Mouse (Mus musculus): ENCODE measurements at regions not wholly inside any gene's neighbourhood (a gene's known extent, or its start where the extent isn't known, plus 50 kb on each side); places are given as distances from the start of the nearest gene placed in this dataset.

DNA sequence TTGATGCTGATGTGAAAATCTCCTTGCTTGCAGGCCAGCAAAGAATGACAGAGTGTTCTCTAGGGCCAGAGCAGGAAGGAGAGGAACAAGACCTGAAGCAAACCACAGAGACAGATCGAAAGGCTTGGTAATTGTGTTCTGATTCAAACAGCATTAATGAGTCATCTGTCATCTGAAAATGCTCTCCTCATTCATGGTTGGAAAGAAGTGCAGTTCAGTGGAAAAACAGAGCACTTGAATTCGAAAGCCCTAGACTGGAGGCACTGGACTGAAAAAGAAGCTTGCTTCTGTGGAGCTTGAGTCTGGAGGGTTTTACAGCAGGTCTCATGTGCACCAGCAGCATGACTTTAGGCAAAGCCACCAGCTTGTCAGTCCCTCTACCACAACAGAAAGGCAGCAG lies 374.3 kb upstream of the B430305J03Rik start:
- Histone ChIP-seq H3K27ac (replicated peaks) (no peak overlapping the region), H3K4me1 (replicated peaks) (no peaks in the 10 kb centered on the region), H3K36me3 (no peaks in the 10 kb centered on the region), H3K9ac (no peak overlapping the region), H3K27me3 (no peaks in the 10 kb centered on the region), H3K4me3 (no peak overlapping the region), H3K4me2 (no peak overlapping the region), H3K9me3 (no peaks in the 10 kb centered on the region)
- ATAC-seq (ENCODE audit: low FRiP score, low read depth), result no peak
- WGBS, result 42% methylated on average over 2 of the region's 2 CpGs

DNA sequence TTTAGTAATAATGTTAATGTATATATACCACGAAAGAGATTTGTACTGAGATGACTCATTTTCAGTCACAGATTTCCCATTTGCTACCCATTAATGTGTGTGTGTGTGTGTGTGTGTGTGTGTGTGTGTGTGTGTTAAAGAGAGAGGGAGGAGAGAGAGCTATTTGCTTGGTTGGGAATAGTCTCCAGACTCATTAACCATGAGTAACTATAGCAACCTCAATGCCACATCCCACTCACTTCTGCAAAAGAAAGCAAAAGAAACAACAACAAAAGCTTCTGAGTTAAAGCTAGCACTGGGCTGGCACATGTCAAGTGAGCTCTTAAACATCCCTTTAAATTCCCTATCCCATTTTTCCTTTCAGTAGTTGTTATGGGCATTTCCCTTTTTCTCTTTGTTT lies 372.8 kb upstream of the B430305J03Rik start:
- no peaks in the 10 kb centered on the region for H3K27me3 ChIP-seq
- H3K27ac ChIP-seq (replicated peaks), result no peak overlapping the region
- H3K4me3 ChIP-seq, result no peak overlapping the region
- 58% methylated on average over 1 of the region's 1 CpGs for WGBS
- ATAC-seq (ENCODE audit: low FRiP score, low read depth), result peak; percentile 30; the same call in 1 of the 2 replicates
- no peaks in the 10 kb centered on the region for H3K9me3 ChIP-seq
- H3K4me1 ChIP-seq (replicated peaks), result no peaks in the 10 kb centered on the region
- no peaks in the 10 kb centered on the region for H3K36me3 ChIP-seq
- H3K4me2 ChIP-seq, result no peak overlapping the region
- no peak overlapping the region for H3K9ac ChIP-seq

DNA sequence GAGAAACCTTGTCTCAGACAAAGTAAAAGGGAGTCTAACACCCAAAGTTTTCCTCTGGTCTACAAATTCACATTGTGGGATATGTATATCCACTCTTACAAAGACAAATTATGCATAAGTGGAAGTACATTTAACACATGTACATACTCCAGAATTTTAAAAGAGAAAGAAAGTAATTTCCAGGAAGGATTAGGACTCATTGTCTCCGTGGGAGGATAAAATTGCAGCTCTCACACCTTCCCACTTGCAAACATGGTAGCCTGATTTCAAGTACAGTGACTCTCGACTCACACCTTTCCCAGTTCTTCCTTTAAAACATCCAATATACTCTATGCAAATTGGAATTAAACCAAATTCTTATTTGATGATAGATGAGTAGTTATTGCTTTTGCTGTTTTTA lies 351.0 kb upstream of the B430305J03Rik start:
- no peak overlapping the region for H3K27ac ChIP-seq (replicated peaks)
- H3K4me2 ChIP-seq, result no peak overlapping the region
- H3K4me3 ChIP-seq, result no peak overlapping the region
- H3K4me1 ChIP-seq (replicated peaks), result no peaks in the 10 kb centered on the region
- WGBS, result 77% methylated on average over 2 of the region's 2 CpGs
- no peaks in the 10 kb centered on the region for H3K36me3 ChIP-seq
- H3K27me3 ChIP-seq, result no peaks in the 10 kb centered on the region
- H3K9ac ChIP-seq, result no peak overlapping the region
- H3K9me3 ChIP-seq, result no peaks in the 10 kb centered on the region
- no peak for ATAC-seq (ENCODE audit: low FRiP score, low read depth)

DNA sequence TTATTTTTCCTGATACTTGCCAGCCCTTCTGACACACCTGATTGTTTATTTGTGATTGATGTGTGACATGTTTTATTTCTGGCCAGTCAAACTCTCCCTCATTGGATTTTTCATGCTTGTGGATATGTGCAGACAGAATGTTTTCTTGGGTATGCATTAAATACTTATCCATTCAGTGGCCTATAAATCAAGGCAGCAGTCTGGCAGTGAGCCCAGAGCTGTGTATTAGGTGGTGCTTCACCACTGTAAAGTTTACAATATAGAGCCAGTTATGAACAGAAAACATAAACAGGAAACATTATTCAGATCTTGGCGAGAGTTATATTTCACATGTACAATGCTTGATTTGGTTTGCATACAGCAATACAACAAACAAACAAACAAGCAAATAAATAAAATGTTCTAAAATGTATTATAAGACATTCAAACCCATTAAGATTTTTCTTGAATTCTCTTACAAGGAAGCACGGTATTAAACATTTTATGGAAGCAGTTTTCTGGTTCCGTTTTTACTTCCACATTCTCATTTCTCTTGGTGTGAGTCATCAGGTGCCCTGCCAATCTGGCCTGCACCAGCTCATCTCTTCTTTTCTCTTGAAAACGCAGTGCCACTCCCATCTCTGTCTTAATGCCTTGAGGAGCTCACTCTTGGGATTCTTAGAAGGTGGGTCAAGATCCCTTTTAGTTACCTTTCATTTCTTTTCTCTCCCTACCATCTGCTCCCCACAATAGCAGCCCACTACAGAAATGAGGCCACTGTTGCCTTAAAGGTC lies 322.4 kb upstream of the B430305J03Rik start:
- Histone ChIP-seq H3K27ac (replicated peaks) (no peak overlapping the region), H3K9me3 (no peaks in the 10 kb centered on the region), H3K4me2 (no peak overlapping the region), H3K4me3 (no peak overlapping the region), H3K36me3 (no peaks in the 10 kb centered on the region), H3K27me3 (no peaks in the 10 kb centered on the region), H3K9ac (no peak overlapping the region), H3K4me1 (replicated peaks) (no peaks in the 10 kb centered on the region)
- no peak for ATAC-seq (ENCODE audit: low FRiP score, low read depth)
- 83% methylated on average over 4 of the region's 4 CpGs for WGBS

DNA sequence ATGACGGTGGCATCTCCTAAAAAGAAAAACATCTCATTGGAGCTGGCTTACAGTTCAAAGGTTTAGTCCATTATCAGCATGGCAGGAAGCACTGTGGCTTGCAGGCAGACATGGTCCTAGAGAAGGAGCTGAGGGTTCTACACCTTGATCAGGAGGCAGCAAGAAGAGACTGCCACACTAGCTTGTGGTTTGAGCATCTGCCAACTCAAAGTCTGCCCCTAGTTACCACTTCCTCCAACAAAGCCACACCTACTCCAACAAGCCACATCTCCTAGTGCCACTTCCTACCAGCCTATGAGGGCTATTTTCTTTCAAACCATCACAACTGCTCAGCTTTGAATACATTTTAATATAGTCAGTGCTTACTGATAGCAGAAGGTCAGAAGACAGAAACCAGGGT lies 305.1 kb upstream of the B430305J03Rik start:
- no peaks in the 10 kb centered on the region for H3K9me3 ChIP-seq
- H3K4me3 ChIP-seq, result no peak overlapping the region
- no peak overlapping the region for H3K27ac ChIP-seq (replicated peaks)
- H3K36me3 ChIP-seq, result no peaks in the 10 kb centered on the region
- WGBS, result 91% methylated on average over 1 of the region's 1 CpGs
- no peaks in the 10 kb centered on the region for H3K27me3 ChIP-seq
- ATAC-seq (ENCODE audit: low FRiP score, low read depth), result no peak
- H3K9ac ChIP-seq, result no peak overlapping the region
- H3K4me2 ChIP-seq, result no peak overlapping the region
- no peaks in the 10 kb centered on the region for H3K4me1 ChIP-seq (replicated peaks)

DNA sequence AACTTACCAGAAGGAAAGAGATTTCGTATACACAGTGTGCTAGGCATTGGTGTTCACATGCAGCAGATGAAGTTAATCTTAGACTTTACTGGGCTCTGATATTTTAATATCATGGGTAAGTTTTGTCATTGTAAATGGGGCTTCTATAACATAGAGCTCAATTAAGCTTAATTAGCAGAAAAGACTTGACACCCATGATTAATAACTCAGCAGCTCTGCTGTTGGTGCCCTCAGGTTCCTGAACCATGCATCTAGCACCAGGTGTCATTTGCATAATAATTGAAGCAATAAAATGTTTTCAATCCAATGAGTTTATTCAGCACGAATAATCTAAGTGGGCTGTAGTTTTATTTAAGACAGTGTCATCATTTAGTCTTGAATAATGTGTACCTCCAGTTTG lies 290.4 kb upstream of the B430305J03Rik start:
- WGBS, result 49% methylated on average over 2 of the region's 2 CpGs
- no peak overlapping the region for H3K9ac ChIP-seq
- 0 out of 2 replicates have a peak, but pooled peaks have one; percentile 51 for ATAC-seq (ENCODE audit: low FRiP score, low read depth)

DNA sequence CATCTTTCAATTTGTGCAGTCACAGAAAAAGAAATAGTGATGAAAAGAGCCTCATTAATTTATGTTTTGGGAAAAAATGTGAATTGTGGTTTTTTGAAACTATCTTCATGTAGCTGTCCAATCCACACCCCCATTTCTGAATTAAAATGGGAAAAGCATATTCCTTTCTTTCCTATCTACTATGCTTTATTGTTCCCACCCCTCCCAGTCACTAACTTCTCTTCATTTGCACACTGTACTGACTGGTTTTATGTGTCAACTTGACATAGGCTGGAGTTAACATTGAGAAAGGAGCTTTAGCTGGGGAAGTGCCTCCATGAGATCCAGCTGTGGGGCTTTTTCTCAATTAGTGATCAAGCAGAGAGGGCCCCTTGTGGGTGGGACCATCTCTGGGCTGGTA lies 262.8 kb upstream of the B430305J03Rik start:
- H3K4me3 ChIP-seq, result no peak overlapping the region
- no peaks in the 10 kb centered on the region for H3K36me3 ChIP-seq
- H3K27ac ChIP-seq (replicated peaks), result no peak overlapping the region
- no peak overlapping the region for H3K9ac ChIP-seq
- H3K4me1 ChIP-seq (replicated peaks), result no peaks in the 10 kb centered on the region
- H3K27me3 ChIP-seq, result no peaks in the 10 kb centered on the region
- H3K4me2 ChIP-seq, result no peak overlapping the region
- H3K9me3 ChIP-seq, result no peaks in the 10 kb centered on the region
- ATAC-seq (ENCODE audit: low FRiP score, low read depth), result no peak

More for the DNA sequence above, 290.4 kb upstream of the B430305J03Rik start:
- no peaks in the 10 kb centered on the region for H3K4me1 ChIP-seq (replicated peaks)
- H3K27me3 ChIP-seq, result no peaks in the 10 kb centered on the region
- no peaks in the 10 kb centered on the region for H3K36me3 ChIP-seq
- no peak overlapping the region for H3K4me3 ChIP-seq
- H3K9me3 ChIP-seq, result no peaks in the 10 kb centered on the region
- H3K27ac ChIP-seq (replicated peaks), result no peak overlapping the region
- no peak overlapping the region for H3K4me2 ChIP-seq

DNA sequence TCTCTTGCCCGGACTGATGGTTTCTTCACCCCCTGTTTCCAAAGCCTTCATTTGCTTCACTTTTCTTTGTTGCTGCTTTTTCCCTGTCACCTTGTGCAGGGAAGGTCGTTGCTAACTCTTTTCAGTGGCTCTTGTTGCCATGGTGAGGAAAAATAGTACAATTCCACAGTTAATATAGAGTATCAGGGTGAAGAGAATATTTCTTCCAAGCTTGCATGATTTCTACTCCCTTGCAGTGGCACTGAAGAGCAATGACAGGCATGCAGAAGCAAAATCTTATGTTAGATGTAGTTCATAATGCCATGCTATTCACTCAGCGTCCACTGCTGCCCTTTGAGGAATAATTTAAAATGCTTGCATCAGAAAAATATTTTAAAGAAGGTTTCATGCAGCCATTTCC lies 262.3 kb upstream of the B430305J03Rik start:
- Histone ChIP-seq H3K9ac (no peak overlapping the region), H3K4me3 (no peak overlapping the region), H3K4me2 (no peak overlapping the region), H3K27ac (replicated peaks) (no peak overlapping the region), H3K27me3 (no peaks in the 10 kb centered on the region), H3K4me1 (replicated peaks) (no peaks in the 10 kb centered on the region), H3K9me3 (no peaks in the 10 kb centered on the region), H3K36me3 (no peaks in the 10 kb centered on the region)
- ATAC-seq (ENCODE audit: low FRiP score, low read depth), result 0 out of 2 replicates have a peak, but pooled peaks have one; percentile 59
- 32% methylated on average over 3 of the region's 3 CpGs for WGBS

DNA sequence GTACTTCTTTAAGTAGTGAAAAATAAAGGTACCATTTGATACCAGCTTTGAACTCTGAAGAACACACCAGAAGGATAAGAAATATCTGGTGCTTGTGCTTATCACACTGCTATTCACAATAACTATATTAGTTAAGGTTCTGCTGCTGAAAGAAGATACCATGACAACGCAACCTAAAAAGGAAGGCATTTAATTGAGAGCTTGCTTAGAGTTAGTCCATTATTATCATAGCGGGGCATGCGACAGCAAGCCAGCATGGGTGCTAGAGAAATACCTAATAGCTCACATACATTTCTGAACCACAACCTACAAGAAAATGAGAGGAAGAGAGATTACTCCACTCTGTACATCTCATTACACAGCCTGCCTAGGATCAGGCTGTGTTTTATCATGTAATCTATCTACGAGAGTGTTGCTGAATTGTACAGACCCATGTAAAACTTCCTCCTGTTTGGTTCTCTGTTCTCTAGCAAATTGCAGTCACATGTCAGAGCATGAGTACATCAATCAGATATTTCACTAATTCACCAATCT lies 258.3 kb upstream of the B430305J03Rik start:
- no peak overlapping the region for H3K9ac ChIP-seq
- H3K27me3 ChIP-seq, result no peaks in the 10 kb centered on the region
- H3K27ac ChIP-seq (replicated peaks), result no peak overlapping the region
- H3K4me3 ChIP-seq, result no peak overlapping the region
- 32% methylated on average over 4 of the region's 4 CpGs for WGBS
- no peaks in the 10 kb centered on the region for H3K9me3 ChIP-seq
- H3K4me1 ChIP-seq (replicated peaks), result no peaks in the 10 kb centered on the region
- H3K36me3 ChIP-seq, result no peaks in the 10 kb centered on the region
- ATAC-seq (ENCODE audit: low FRiP score, low read depth), result no peak
- no peak overlapping the region for H3K4me2 ChIP-seq

DNA sequence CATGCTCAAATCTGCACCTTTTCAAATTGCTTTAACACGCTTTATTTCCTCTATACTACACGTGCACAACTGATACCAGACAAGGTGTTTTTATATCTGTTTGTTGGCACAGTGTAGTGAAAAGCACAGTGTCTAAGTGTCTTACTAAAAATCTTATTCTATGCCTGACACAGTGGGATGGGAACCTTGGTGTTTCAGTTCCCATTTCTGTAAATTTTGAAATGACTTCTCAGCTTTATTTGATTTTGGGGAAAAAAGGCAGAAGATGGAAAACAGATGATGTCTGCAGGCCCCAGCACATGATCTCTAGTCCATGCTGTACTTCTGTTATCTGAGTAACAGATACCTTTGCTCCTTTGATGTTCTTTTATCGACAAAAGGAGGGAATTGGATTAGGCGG lies 239.7 kb upstream of the B430305J03Rik start:
- 78% methylated on average over 4 of the region's 4 CpGs for WGBS
- no peak for ATAC-seq (ENCODE audit: low FRiP score, low read depth)

DNA sequence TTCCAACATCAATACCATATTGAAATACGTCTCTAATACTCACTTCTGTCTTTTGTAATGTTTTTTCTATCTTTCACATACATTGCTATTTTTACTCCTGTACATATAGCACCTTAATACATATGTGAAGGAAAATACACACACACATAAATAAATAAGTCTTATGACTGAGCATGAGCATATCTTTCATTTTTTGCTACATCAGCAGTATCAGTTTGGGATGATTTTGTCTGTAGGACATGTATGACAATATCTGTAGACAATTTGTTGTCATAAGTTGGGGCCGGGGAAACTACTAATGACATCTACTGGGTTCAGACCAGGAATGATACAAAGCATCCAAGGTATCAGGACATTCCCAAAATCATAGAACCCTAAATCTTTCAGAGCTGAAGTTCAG lies 237.1 kb upstream of the B430305J03Rik start:
- Histone ChIP-seq H3K9me3 (no peaks in the 10 kb centered on the region), H3K4me1 (replicated peaks) (no peaks in the 10 kb centered on the region), H3K4me2 (no peak overlapping the region), H3K27ac (replicated peaks) (no peak overlapping the region), H3K9ac (no peak overlapping the region), H3K27me3 (no peaks in the 10 kb centered on the region), H3K36me3 (no peaks in the 10 kb centered on the region), H3K4me3 (no peak overlapping the region)
- no peak for ATAC-seq (ENCODE audit: low FRiP score, low read depth)
- whole genome bisulfite sequencing, result 98% methylated on average over 2 of the region's 2 CpGs

More for the DNA sequence above, 239.7 kb upstream of the B430305J03Rik start:
- Histone ChIP-seq H3K9ac (no peak overlapping the region), H3K27ac (replicated peaks) (no peak overlapping the region), H3K9me3 (no peaks in the 10 kb centered on the region), H3K4me3 (no peak overlapping the region), H3K4me2 (no peak overlapping the region), H3K36me3 (no peaks in the 10 kb centered on the region), H3K4me1 (replicated peaks) (no peaks in the 10 kb centered on the region), H3K27me3 (no peaks in the 10 kb centered on the region)

DNA sequence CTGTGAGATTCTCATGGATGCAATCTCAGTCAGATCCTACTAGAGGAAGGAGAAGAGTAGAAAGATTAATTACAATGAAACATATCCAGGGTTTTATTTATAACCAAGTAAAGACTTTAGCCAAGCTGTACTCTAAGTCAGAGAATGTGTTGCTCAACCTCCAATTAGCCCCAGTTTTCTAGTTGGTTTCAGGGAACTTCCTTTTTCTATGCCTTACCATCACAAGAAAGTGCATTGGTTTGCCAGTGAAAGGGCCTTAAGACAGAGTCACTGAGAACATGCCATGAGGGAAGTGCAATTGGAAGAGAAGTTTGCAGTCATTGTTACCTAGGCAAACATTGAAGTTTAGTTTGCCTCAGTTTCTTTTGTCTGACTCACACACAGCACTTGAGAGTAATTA lies 229.8 kb upstream of the B430305J03Rik start:
- Histone ChIP-seq H3K27me3 (no peaks in the 10 kb centered on the region), H3K27ac (replicated peaks) (no peak overlapping the region), H3K9ac (no peak overlapping the region), H3K4me2 (no peak overlapping the region), H3K4me1 (replicated peaks) (no peaks in the 10 kb centered on the region), H3K9me3 (no peaks in the 10 kb centered on the region), H3K4me3 (no peak overlapping the region), H3K36me3 (no peaks in the 10 kb centered on the region)
- no peak for ATAC-seq (ENCODE audit: low FRiP score, low read depth)

DNA sequence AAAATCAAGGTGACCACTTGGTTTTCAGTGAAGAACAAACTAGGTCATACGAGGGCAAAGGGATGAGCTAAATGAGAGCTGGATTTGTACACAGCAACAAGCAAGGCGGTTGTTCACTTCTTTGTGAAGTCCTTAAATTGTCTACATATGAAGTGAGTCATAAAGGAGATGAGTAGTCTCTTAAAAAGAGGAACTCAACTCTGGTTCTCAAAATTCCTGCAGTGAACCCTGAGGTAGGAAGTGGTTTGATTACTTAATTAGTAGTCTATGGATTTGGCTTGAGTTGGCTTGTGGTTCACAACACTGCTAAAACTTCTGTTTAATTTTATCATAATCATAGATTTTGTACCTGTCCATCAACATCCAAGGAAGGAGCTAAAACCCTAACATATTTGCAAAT lies 226.6 kb upstream of the B430305J03Rik start:
- no peaks in the 10 kb centered on the region for H3K9me3 ChIP-seq
- ATAC-seq (ENCODE audit: low FRiP score, low read depth), result no peak
- 91% methylated on average over 2 of the region's 2 CpGs for WGBS
- no peaks in the 10 kb centered on the region for H3K27me3 ChIP-seq
- no peaks in the 10 kb centered on the region for H3K36me3 ChIP-seq
- H3K9ac ChIP-seq, result no peak overlapping the region
- no peak overlapping the region for H3K4me3 ChIP-seq
- no peak overlapping the region for H3K27ac ChIP-seq (replicated peaks)
- no peak overlapping the region for H3K4me2 ChIP-seq
- H3K4me1 ChIP-seq (replicated peaks), result no peaks in the 10 kb centered on the region

Measured in hindbrain, embryonic 15.5 days (tissue).